Mouse (Mus musculus) kidney, postnatal 25 days (tissue): Measurements from ENCODE around the gene Erc1.
A peak's percentile ranks its signal among the peaks of the same experiment; 100 is the strongest.

Source experiments
- DNase-seq, 2 experiments: peaks; one replicate each; pipeline ENCODE4 v3.0.0; 2021; ENCODE audit warnings: mixed read lengths in 2 of 2

The Erc1 gene

GRCm38 (mm10) chr6:119585652-119586375 is 262.2 kb downstream of the Erc1 start:
- peak in 1 of 2 experiments; percentile 14 for DNase-seq

- DNase-seq, result peak; percentile 32 to 58
Measured at GRCm38 (mm10) chr6:119584061-119584460, 263.9 kb downstream of the Erc1 start.

GRCm38 (mm10) chr6:119583165-119583564 is 264.8 kb downstream of the Erc1 start:
- DNase-seq, result no peak

GRCm38 (mm10) chr6:119576706-119577105 is 271.3 kb downstream of the Erc1 start:
- no peak for DNase-seq

GRCm38 (mm10) chr6:119575331-119575730 is 272.6 kb downstream of the Erc1 start:
- DNase-seq, result no peak

- no peak for DNase-seq
Measured at GRCm38 (mm10) chr6:119572296-119572695, 275.7 kb downstream of the Erc1 start.

- no peak for DNase-seq
Measured at GRCm38 (mm10) chr6:119570797-119571196, 277.2 kb downstream of the Erc1 start.

- DNase-seq, result no peak
Measured at GRCm38 (mm10) chr6:119568339-119568738, 279.6 kb downstream of the Erc1 start.

- DNase-seq, result peak in 1 of 2 experiments; percentile 43
Measured at GRCm38 (mm10) chr6:119565451-119566379, 282.3 kb downstream of the Erc1 start.

- DNase-seq, result peak in 1 of 2 experiments; percentile 48
Measured at GRCm38 (mm10) chr6:119562558-119562957, 285.4 kb downstream of the Erc1 start.

GRCm38 (mm10) chr6:119558855-119559254 is 289.1 kb downstream of the Erc1 start:
- no peak for DNase-seq

GRCm38 (mm10) chr6:119554439-119554838 is 293.5 kb downstream of the Erc1 start:
- DNase-seq, result no peak

- peak in 1 of 2 experiments; percentile 16 for DNase-seq
Measured at GRCm38 (mm10) chr6:119544518-119544864, 303.5 kb downstream of the Erc1 start.

GRCm38 (mm10) chr6:119543803-119544517 is 304.0 kb downstream of the Erc1 start, which contains the start of gene Wnt5b:
TSS of gene Wnt5b (minus strand) at chr6:119544347.
- no peak for DNase-seq

- DNase-seq, result no peak
Measured at GRCm38 (mm10) chr6:119543456-119543802, 304.5 kb downstream of the Erc1 start.

GRCm38 (mm10) chr6:119535867-119536266 is 312.1 kb downstream of the Erc1 start:
- no peak for DNase-seq

GRCm38 (mm10) chr6:119533170-119533709 is 314.7 kb downstream of the Erc1 start:
- DNase-seq, result no peak

- DNase-seq, result no peak
Measured at GRCm38 (mm10) chr6:119529659-119530058, 318.3 kb downstream of the Erc1 start.

GRCm38 (mm10) chr6:119526498-119526897 is 321.5 kb downstream of the Erc1 start:
- no peak for DNase-seq

GRCm38 (mm10) chr6:119521931-119522391 is 326.0 kb downstream of the Erc1 start:
- no peak for DNase-seq

- DNase-seq, result no peak
Measured at GRCm38 (mm10) chr6:119521482-119521900, 326.5 kb downstream of the Erc1 start.
